Mouse (Mus musculus): Measurements from ENCODE around the gene Arhgef16.

Gene Arhgef16

GRCm38 (mm10) chr4:154283671-154284070 lies 17.8 kb downstream of the Arhgef16 start:
- no peak for DNase-seq

GRCm38 (mm10) chr4:154279481-154279880 lies 22.0 kb downstream of the Arhgef16 start:
- DNase-seq: no peak

- DNase-seq: peak; percentile 46
Observed at GRCm38 (mm10) chr4:154273000-154273399, 28.5 kb downstream of the Arhgef16 start.

GRCm38 (mm10) chr4:154269520-154269919 lies 32.0 kb downstream of the Arhgef16 start:
- no peak for DNase-seq

GRCm38 (mm10) chr4:154267511-154267910 lies 34.0 kb downstream of the Arhgef16 start:
- no peak for DNase-seq

- no peak for DNase-seq
Observed at GRCm38 (mm10) chr4:154262071-154262470, 39.4 kb downstream of the Arhgef16 start.

- no peak for DNase-seq
Observed at GRCm38 (mm10) chr4:154260755-154261154, 40.7 kb downstream of the Arhgef16 start.

- DNase-seq: no peak
Observed at GRCm38 (mm10) chr4:154252537-154253255, 48.8 kb downstream of the Arhgef16 start.

- no peak for DNase-seq
Observed at GRCm38 (mm10) chr4:154249316-154249715, 52.2 kb downstream of the Arhgef16 start.

- DNase-seq: no peak
Observed at GRCm38 (mm10) chr4:154248092-154248805, 53.2 kb downstream of the Arhgef16 start.

GRCm38 (mm10) chr4:154247207-154248091 lies 54.0 kb downstream of the Arhgef16 start:
- no peak for DNase-seq

- DNase-seq: peak; percentile 51
Observed at GRCm38 (mm10) chr4:154246115-154247040, 55.1 kb downstream of the Arhgef16 start.

- DNase-seq: no peak
Observed at GRCm38 (mm10) chr4:154245342-154245741, 56.1 kb downstream of the Arhgef16 start.

- DNase-seq: no peak
Observed at GRCm38 (mm10) chr4:154240608-154241007, 60.9 kb downstream of the Arhgef16 start.

- no peak for DNase-seq
Observed at GRCm38 (mm10) chr4:154239199-154239598, 62.3 kb downstream of the Arhgef16 start.

GRCm38 (mm10) chr4:154237306-154237705 lies 64.2 kb downstream of the Arhgef16 start:
- DNase-seq: no peak

- DNase-seq: no peak
Observed at GRCm38 (mm10) chr4:154236893-154237292, 64.6 kb downstream of the Arhgef16 start.

GRCm38 (mm10) chr4:154236001-154236400 lies 65.5 kb downstream of the Arhgef16 start:
- DNase-seq: no peak

- no peak for DNase-seq
Observed at GRCm38 (mm10) chr4:154232295-154232694, 69.2 kb downstream of the Arhgef16 start.

- no peak for DNase-seq
Observed at GRCm38 (mm10) chr4:154231380-154231779, 70.1 kb downstream of the Arhgef16 start.

GRCm38 (mm10) chr4:154229569-154229968 lies 71.9 kb downstream of the Arhgef16 start:
- no peak for DNase-seq
